Mouse (Mus musculus): ENCODE data around the gene Kif21b.

Gene Kif21b

DNA sequence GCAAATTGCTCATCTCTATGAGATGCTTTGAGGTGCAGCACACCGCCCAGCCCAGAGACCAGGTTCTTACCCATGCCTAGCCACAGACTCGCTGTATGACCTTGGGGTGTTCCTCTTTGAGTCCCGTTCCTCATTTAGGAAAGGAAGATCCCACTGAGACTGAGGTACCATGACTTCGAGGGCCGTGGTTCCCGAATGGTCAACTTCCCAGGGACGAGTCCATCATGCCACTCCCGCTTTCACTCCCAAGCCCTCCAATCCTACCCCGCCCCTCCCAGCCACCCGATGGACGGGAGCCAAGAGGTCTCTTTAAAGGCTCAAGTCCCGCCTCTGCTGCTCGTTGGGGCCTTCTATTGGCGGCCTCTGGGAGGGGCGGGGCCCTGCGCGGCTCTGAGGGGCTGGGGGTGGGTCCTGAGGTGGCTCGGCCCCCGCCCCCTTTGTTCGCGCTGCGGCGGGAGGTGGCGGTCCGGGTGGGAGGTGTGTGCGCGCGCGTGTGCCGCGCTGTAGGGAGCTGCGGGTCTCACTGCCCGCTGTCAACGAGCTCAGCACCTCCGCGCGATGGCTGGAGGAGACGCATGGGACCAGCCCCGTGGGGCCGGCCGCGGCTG, at the start of gene Kif21b:
TSS of gene Kif21b (plus strand) at position 439 of the 608 bp plus-strand sequence.
- DNase-seq = peak; percentile 88

DNA sequence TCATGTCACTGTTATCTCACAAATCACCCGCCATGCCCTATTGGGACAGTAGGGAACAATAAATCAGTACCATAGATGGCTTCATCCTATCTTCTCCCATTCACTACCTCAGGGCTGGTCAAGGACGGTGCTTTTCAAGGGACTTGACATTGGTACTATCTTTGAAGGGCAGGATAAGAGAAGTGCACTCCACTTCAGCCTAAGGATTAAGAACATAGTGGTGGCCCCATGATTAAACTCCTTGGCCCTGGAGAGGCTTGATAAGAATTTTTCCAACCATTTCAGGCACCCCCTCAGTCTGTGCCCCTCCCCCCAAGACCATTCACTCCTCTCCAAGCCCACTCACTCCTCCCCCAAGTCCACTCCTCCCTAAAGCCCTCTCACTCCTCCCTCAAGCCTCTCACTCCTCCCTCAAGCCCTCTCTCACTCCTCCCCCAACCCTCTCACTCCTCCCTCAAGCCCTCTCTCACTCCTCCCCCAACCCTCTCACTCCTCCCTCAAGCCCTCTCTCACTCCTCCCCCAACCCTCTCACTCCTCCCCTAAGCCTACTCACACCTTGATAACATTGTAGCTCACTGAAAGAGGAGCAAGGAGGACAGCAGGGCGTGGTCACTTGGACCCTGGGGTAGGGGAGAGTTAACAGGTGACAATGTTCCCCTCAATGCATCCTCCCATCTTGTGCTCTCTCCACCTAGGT, 45.1 kb upstream of the Kif21b start:
- DNase-seq = no peak

GRCm38 (mm10) chr1:136089368-136090165, 41.6 kb upstream of the Kif21b start:
- no peak for DNase-seq

GRCm38 (mm10) chr1:136093726-136094125, 37.5 kb upstream of the Kif21b start:
- no peak for DNase-seq

GRCm38 (mm10) chr1:136094807-136095206, 36.4 kb upstream of the Kif21b start:
- no peak for DNase-seq

DNA sequence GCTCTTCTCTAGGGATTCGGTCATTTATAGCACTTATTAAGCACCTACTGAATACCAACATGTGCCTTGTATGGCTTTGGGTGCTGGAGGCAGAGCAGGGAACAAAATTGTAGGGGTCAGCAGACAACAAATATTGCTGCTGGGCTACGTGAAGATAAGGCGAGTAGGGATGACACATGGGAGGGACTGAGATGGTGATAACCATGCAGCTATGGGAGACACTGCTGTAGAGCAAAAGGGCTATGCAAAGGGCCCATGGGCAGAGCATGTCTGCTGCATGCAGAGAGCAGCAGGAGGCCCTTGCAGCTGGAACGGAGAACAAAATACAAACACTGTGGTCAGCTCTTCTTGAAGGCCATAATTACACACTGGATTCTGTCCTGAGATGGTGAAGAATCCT, 29.1 kb upstream of the Kif21b start:
- DNase-seq = no peak

DNA sequence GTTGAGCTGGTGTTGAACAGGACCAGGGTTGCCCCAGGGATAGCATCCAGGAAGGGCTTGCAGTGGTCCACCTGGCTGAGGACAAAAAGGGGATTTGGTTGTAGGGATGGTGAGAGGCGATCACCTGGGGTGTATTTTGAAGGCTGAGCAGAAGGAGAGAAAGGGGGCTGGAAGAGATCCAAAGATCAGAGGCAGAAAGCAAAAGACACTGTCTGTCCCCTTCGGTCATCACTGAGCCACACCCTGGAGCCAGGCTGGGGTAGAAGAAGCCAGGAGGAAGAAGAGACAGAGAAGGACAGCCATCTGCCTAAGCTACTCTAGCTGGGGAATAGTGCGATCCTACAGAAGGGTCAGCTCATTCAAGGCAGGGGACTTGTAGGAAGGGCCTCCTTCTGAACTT, 28.6 kb upstream of the Kif21b start:
- DNase-seq = no peak

DNA sequence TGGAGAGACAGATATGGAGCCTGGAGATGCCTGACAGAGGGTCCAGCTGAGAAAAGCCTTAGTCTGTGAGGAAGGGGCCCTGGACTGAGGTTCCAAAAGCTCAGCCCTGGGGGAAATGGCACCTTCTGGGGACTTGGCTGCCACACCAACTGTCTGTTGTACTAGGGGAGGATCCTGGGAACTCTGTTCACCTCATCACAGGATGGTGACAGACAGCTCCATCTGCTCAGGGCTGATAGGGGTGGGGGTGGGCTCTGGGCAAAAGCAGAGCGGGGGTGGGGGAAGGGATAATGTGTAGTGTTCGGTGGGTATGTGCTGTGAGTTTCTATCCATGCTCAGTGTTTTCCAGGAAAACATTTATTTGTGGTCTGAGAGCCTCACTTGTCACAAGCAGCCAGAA, 28.2 kb upstream of the Kif21b start:
- DNase-seq = no peak

DNA sequence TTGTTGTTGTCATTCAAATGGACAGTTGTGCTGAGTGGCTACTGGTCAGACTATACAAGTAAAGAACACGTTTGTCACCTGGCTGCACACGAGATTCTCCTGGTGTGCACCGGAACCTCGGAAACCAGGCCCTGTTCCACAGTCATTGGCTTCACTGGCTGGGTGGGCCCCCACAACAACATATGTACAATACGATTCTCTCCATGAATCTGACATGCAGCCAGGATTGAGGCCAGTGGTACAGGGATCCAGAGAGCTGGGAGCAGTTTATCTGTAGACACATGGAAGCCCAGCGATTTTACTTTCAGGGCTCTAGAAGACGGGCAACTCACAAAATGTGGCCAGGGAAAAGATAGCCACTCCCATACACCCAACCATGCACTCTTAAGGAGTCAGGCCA, 27.5 kb upstream of the Kif21b start:
- no peak for DNase-seq

- DNase-seq = no peak
Observed at GRCm38 (mm10) chr1:136104741-136105140, 26.4 kb upstream of the Kif21b start.

GRCm38 (mm10) chr1:136109464-136109863, 21.7 kb upstream of the Kif21b start:
- DNase-seq = no peak

DNA sequence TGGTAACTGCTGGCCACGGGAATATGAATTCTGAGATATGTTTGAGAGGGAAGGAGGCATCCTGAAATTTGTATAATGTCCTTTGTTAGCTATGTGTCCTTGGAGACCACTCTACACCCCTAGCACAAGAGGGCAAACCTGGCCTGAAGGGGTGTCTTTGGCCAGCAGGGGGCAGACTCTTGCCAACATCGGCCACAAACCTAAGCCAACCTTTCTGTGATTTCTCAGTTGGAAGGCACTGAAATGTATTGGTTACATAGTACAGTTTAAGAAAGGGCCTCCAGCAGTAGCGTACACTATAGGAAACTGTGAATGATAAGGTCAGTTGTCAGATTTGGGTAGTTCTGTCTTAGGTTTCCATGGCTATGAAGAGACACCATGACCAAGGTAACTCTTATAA, 15.0 kb upstream of the Kif21b start:
- DNase-seq = peak; percentile 40

DNA sequence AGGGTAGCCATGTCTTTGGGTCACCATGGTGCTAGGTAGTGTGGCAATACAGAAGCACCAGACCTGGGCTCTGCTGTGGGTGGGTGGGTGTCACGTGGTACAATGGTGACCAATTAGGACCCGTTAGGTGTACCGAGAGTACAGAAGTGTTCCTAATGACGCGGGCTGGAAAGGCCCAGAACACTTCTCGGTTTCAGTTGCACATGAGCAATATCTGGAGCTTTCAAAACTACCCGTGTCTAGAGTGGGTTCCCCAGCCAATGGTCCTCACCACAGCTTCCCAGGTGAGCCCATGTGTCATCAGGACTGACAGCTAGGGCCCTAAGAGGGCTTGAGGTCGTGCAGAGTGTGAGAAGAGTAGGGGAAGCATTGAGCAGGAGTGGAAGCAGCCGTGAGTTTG, 14.1 kb upstream of the Kif21b start:
- no peak for DNase-seq

- no peak for DNase-seq
Observed at GRCm38 (mm10) chr1:136118875-136119274, 12.3 kb upstream of the Kif21b start.

GRCm38 (mm10) chr1:136119571-136120262, 11.5 kb upstream of the Kif21b start:
- no peak for DNase-seq

DNA sequence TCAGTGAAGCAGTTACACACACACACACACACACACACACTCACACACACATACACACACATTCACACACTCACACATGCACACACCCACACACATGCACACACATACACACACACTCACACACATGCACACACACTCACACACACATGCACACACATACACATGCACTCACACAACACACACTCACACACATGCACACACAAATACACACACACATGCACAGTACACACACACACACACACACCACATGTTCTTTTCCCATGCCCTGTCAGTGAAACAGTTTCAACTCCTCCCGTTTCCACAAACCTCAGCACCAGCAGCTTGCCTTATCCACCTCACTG, 11.0 kb upstream of the Kif21b start:
- no peak for DNase-seq

DNA sequence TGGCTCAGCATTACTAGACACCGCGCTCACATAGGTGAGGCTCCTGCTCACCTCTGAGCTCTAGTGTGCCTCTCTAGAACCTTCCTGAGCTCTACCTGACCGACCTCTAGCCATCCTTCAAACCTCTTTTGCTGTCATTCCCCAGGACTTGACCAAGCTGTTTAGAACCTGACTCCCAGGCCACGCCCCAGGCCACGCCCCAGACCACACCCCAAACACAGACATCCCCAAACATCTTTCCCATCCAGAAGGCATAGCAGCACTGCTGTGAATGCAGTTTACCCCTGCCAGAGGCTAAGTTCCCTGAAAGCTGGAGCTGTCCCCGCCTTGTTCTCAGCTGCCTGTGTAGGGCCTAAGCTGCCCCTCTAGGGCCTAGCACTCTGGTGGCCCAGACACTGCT, 10.4 kb upstream of the Kif21b start:
- DNase-seq = no peak

DNA sequence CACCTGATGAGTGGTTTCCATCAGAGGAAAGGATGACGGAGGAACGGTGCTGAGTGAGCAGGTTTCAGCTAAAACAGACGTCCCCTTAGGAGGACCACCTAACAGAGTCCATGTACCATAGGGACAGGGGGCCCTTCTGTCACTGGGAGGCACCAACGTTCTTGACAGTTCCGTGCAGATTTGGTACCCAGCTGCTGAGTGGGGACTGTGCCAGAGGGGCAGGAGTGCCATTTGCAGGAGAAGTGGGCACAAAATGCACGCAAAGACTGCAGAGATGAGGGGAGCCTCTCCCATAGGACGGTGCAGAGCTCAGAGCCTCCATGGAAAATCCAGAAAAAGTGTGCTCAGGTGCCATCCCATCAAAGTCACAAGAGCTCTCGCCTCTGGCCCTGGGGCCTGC, 9.2 kb upstream of the Kif21b start:
- DNase-seq = no peak

DNA sequence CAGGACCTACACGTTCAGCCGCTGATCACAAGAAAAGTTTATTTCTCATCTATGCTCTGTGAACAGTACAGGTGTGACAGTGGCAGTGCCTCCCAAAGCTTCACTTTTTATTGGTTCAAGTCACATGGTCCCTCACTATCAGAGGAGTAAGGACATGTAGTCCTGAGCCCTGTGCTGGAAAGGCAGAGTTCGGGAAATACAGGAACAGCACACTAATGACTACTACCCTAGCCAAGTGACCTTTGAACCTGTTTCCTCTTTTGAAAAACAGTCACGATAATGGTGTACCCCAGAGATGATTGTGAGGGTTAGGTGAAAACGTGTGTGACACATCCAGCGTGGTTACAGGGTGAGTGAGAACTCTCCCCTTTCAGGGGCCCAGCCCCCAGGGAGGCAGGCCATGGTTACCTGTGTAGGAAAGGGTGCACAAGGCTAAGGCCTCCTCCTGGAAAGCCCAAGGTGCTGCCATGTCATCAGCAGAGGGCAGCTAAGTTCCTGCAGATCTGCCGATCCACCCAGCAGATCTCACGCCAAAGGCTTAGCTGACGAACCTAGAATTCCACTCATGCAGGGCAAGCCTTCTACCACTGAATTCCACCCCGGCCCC, 4.9 kb upstream of the Kif21b start:
- DNase-seq = no peak

GRCm38 (mm10) chr1:136126895-136127294, 4.3 kb upstream of the Kif21b start:
- DNase-seq = no peak

- no peak for DNase-seq
Observed at GRCm38 (mm10) chr1:136127856-136128255, 3.3 kb upstream of the Kif21b start.

GRCm38 (mm10) chr1:136128416-136128815, 2.8 kb upstream of the Kif21b start:
- no peak for DNase-seq

DNA sequence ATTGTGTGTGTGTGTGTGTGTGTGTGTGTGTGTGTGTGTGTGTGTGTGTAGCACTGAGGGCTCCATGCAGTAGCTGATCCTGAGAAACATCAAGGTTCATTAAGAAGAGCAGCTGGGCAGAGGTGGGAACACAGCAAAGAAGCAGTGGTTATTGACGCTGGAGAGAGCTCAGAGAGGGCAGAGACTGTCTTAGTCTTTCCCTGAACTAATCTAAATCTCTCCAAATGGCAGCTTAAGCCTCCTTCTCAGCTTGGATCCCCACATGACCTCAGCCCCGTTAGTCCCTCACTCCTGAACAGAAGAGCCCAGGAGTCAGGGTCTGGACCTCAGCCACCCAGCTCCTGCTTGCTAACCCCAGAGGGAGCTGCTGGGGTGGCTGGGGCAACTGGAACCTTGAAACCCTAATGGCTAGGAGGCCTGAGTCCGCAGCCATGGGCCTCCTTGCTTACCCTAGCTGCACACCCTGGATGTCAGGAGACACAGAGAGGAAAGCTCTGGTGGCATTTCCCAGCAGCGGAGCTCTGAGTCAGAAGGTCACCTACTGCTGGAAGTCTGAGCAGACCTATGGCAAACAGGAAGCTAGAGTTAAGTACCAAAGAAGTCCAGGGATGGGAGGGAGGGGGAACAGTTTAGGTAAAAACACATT, 2.1 kb upstream of the Kif21b start:
- DNase-seq = no peak

Measured in cerebellum, adult 9-10 months (tissue).